Mouse (Mus musculus): ENCODE measurements around the gene Slc9a5.
A peak's percentile ranks its signal among the peaks of the same experiment; 100 is the strongest.

Gene Slc9a5

DNA sequence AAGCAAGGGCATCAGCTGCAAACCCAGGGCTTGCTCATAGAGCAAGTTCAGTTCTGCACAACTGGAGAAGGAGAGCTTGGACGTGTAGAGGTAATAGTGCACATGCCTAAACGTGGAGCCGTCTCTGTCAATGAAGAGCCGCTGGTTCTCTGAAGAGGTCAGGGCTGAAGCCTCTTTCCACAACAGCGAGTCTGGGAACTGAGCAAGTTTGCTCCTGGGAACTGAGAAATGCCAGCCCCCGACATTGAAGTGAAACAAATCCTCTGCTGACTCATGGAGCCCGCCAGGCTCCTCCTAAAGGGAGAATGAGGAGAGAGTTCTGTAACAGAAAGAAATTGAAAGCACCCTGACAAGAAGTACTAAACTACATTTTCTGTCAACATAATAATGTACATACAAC lies 59.7 kb downstream of the Slc9a5 start:
- DNase-seq (ENCODE audit: low spot score in 2 of 2): no peak

DNA sequence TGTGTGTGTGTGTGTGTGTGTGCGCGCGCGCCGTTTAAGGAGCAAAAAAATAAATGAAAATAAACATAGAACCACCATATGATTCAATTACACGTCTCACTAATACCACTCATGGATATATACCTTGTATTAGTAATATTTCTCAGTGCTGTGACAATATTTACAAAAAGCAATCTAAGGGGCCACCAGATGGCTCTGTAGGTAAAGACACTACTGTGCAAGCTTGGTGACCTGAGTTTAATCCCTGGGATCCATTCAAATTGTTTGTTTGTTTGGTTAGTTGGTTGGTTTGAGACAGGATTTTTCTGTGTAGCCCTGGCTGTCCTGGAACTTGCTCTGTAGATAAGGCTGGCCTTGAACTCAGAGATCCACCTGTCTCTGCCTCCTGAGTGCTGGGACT lies 61.3 kb downstream of the Slc9a5 start:
- DNase-seq (ENCODE audit: low spot score in 2 of 2): no peak

DNA sequence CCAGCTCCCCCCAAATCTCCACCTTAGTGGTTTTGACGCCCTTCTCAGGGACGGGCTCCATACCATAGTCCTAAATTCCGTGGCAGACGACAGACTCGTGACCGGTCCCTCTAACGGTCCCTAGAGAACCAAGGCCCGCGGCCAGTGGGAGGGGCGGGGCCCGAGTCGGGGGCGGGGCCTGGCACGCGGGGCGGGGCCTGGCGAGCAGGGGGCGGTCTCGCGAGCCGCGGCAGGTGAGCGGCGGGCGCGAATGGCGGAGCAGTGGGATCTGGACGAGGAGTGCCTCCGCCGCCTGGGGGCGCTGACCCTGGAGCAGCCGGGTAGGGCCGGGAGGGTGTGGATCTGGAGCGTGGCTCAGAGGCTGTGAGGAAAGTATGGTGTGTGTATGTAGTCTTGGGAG lies 64.7 kb downstream of the Slc9a5 start, which contains the start of the genes Kctd19 and Lrrc36:
Gene Kctd19 (minus strand): TSS at position 112 of the 400 bp plus-strand sequence.
Gene Lrrc36 (plus strand): TSS at position 181 of the 400 bp plus-strand sequence.
- DNase-seq (ENCODE audit: low spot score in 2 of 2): peak; percentile 11 to 41

DNA sequence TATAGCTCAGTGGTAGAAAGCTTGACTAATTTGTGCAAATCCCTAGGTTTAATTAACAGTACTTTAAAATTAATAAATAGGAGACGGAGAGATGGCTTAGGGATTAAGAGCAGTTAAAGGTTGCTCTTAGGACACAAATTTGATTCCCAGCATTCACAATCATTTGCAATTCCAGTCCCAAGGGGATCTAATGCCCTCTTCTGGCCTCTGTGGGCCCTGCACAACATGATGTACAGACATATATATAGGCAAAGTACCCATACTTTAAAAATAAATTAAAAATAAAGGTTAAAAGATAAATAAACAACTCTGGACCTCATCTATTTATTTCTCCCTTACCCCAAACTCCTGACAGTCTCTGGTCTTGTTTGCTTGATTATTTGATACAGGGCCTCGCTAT lies 70.3 kb downstream of the Slc9a5 start:
- DNase-seq (ENCODE audit: low spot score in 2 of 2): no peak
